Mouse (Mus musculus) bone marrow, adult 2 months (tissue): Measurements from ENCODE around the gene 4931406P16Rik.

Source experiments
- CTCF ChIP-seq: fragments of 200-500 bp; IDR thresholded peaks from 2 replicates; pipeline ENCODE4 v1.5.1; 2011; ENCODE audit warnings: low read length, control low read depth; ENCODE audit not compliant: control insufficient read depth, insufficient read depth
- POLR2A ChIP-seq: fragments of 200-500 bp; IDR thresholded peaks from 2 replicates; pipeline ENCODE4 v1.6.1; 2011; ENCODE audit warnings: low read depth, mild to moderate bottlenecking, control low read depth, low read length, borderline replicate concordance; ENCODE audit not compliant: control insufficient read depth

- TF ChIP-seq POLR2A (no peak), CTCF (no peak)
Measured at GRCm38 (mm10) chr7:34340841-34341240, 27.5 kb upstream of the 4931406P16Rik start.
